Mouse (Mus musculus): ENCODE measurements at regions not wholly inside any gene's neighbourhood (a gene's known extent, or its start where the extent isn't known, plus 50 kb on each side); places are given as distances from the start of the nearest gene placed in this dataset.

- peak in 1 of 2 experiments; percentile 10 for DNase-seq (ENCODE audit: low spot score in 2 of 2)
Measured at GRCm38 (mm10) chr12:45437271-45437670, 362.8 kb upstream of the Stxbp6 start.

- peak; percentile 9 to 20 for DNase-seq (ENCODE audit: low spot score in 2 of 2)
Measured at GRCm38 (mm10) chr12:45399436-45399835, 324.9 kb upstream of the Stxbp6 start.

GRCm38 (mm10) chr12:45384864-45385263 is 310.4 kb upstream of the Stxbp6 start:
- peak; percentile 31 to 64 for DNase-seq (ENCODE audit: low spot score in 2 of 2)

Measured in right cerebral cortex, adult 2 months (tissue).